Mouse (Mus musculus) midbrain, embryonic 11.5 days (tissue): ENCODE data around the gene Sec24b. TPM values are rescaled to one million over a fixed set of nuclear protein-coding genes. Genes with fewer than 3 reads are reported as not detected.

ENCODE experiments used
- ATAC-seq: fragments of 200-750 bp; cut with Nextera tagmentation; 2 replicates; pipeline ENCODE4 v1.8.0; 2017; ENCODE audit warnings: moderate TSS enrichment, moderate library complexity; ENCODE audit not compliant: low FRiP score
- DNase-seq: peaks from one replicate; pipeline ENCODE4 v3.0.0; 2015; ENCODE audit warnings: low spot score; ENCODE audit errors: missing footprints
- H3K27ac ChIP-seq: fragments of 300-500 bp; sonication (generic); 2 replicates; pipeline ENCODE4 v1.5.1; 2014; ENCODE audit warnings: low read depth, low read length
- H3K27me3 ChIP-seq: fragments of 300-500 bp; sonication (generic); 2 replicates; pipeline ENCODE4 v1.6.1; 2014; ENCODE audit warnings: mild to moderate bottlenecking, low read length, moderate library complexity, mixed read lengths; ENCODE audit not compliant: control insufficient read depth, insufficient read depth
- H3K36me3 ChIP-seq: fragments of 300-500 bp; sonication (generic); 2 replicates; pipeline ENCODE4 v1.6.1; 2014; ENCODE audit warnings: mild to moderate bottlenecking, low read length, moderate library complexity, mixed read lengths; ENCODE audit not compliant: control insufficient read depth, insufficient read depth
- H3K4me1 ChIP-seq: fragments of 300-500 bp; sonication (generic); 2 replicates; pipeline ENCODE4 v1.6.1; 2014; ENCODE audit warnings: low read length; ENCODE audit not compliant: control insufficient read depth, insufficient read depth
- H3K4me2 ChIP-seq: fragments of 300-500 bp; sonication (generic); 2 replicates; pipeline ENCODE4 v1.6.1; 2014; ENCODE audit warnings: mild to moderate bottlenecking, moderate library complexity
- H3K4me3 ChIP-seq: fragments of 300-500 bp; sonication (generic); 2 replicates; pipeline ENCODE4 v1.5.1; 2014; ENCODE audit warnings: low read depth, low read length
- H3K9ac ChIP-seq: fragments of 300-500 bp; sonication (generic); 2 replicates; pipeline ENCODE4 v1.6.1; 2014; ENCODE audit warnings: low read length
- H3K9me3 ChIP-seq: fragments of 300-500 bp; sonication (generic); 2 replicates; pipeline ENCODE4 v1.6.1; 2016; ENCODE audit warnings: low read length; ENCODE audit not compliant: control insufficient read depth
- WGBS: fragments of 180-500 bp; shearing (Covaris S2); extraction: QIAGEN DNeasy Blood & Tissue Kit; methylation state at CpG from one replicate; pipeline ENCODE4 v1.1.7; 2014; 5-methylcytosine and 5-hydroxymethylcytosine counted together
- polyA plus RNA-seq: library from polyadenylated mRNA; unstranded; fragments of >200 nt; fragmentation: Nextera tagmentation; extraction: Ambion mirVana; gene quantifications from 2 replicates; pipeline ENCODE4 v1.2.1, GENCODE M21; 2014

The Sec24b gene
- polyA plus RNA-seq, 1 experiment from 2014 or later = 27.0 TPM

DNA sequence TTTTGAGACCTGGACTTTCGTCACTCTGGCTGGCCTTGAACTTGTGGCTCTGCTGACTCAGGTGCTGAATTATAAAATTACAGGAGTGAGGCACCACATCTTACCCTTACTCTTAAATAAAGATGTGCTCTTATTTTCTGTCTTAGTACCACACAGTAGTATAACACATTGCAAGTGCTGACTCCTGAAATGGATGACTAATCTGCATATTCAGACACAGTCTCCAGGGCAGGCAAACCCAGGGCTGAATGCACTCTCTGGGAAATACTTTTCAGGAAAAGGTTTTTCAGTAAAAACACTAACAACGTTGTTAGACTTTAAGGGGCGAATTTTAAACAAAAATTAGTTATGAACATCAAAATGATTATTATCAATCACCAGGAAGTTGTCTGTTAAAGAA is 64.0 kb downstream of the Sec24b start:
- DNase-seq (no peak), ATAC-seq (no peak)
- Histone ChIP-seq H3K4me3 (no peak overlapping the region), H3K9me3 (no peaks in the 10 kb centered on the region), H3K4me2 (no peak overlapping the region), H3K9ac (no peak overlapping the region), H3K36me3 (peaks cover 12% of the 10 kb centered on the region; the same call in 1 of the 2 replicates), H3K4me1 (no peaks in the 10 kb centered on the region), H3K27ac (no peak overlapping the region), H3K27me3 (no peaks in the 10 kb centered on the region)
- 87% methylated on average over 3 of the region's 3 CpGs for WGBS

DNA sequence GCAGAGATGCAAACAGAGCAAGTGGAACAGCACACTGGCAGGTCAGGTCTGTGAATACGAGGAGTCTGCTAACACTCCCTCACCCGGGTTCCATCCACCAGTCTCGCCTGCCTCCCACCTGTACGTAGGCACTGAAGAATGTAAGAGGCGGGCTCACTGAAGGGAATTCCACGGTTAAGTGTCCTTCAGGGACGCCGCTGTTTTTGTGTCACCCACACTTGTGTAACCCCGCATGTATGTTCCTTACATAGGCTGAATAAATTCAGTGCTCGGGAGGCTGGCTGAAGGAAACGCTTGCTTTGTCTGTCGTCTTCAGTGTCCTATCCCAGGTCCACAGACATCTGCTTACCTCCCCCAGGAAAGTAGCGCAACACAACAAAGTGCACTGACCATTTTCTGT is 74.1 kb downstream of the Sec24b start:
- H3K4me1 ChIP-seq = no peaks in the 10 kb centered on the region
- no peak for ATAC-seq
- WGBS = 96% methylated on average over 13 of the region's 13 CpGs
- no peak for DNase-seq
- H3K27ac ChIP-seq = no peak overlapping the region
- H3K36me3 ChIP-seq = peaks cover 33% of the 10 kb centered on the region
- no peak overlapping the region for H3K4me2 ChIP-seq
- H3K9me3 ChIP-seq = no peaks in the 10 kb centered on the region
- no peaks in the 10 kb centered on the region for H3K27me3 ChIP-seq
- H3K4me3 ChIP-seq = no peak overlapping the region
- no peak overlapping the region for H3K9ac ChIP-seq

DNA sequence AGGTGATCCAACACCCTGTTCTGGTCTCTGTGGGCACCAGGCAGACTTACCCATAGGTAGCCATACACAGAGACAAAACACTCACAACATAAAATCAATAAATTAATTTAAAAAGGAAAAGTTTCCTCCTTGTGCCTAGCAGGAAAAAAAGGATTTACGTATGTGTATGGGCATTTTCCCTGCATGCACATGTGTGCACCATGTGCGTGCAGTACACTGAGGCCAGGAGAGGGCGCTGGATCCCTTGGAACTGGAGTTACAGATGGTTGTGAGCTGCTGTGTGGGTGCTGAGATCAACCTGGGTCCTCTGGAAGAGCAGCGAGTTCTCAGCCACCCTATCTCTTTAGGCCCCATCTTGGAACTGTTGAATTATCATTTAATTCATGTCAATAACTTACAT is 76.0 kb downstream of the Sec24b start:
- Histone ChIP-seq H3K9me3 (no peaks in the 10 kb centered on the region), H3K4me3 (no peak overlapping the region), H3K4me2 (no peak overlapping the region), H3K36me3 (peaks cover 33% of the 10 kb centered on the region), H3K9ac (no peak overlapping the region), H3K27ac (no peak overlapping the region), H3K27me3 (no peaks in the 10 kb centered on the region), H3K4me1 (no peaks in the 10 kb centered on the region)
- DNase-seq (no peak), ATAC-seq (no peak)
- 92% methylated on average over 4 of the region's 4 CpGs for WGBS

DNA sequence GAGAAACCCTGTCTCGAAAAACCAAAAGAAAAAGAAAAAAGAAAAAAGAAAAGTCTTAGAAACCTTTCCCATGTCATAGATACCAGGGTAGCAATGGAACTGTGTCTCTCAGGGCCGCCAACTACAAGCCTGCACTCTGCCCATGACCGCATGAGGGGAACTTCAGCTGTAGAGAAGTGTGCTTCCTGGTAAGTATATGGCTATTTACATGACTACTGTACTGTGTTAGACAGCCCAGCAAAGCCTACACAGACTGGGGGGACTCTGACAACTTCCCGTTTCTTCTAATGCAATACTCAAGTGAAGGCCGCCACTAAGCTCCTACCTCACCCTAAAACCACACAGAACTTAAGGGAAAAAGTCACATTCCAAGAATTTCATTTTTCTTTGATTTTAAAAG is 76.6 kb downstream of the Sec24b start:
- no peak overlapping the region for H3K27ac ChIP-seq
- H3K4me1 ChIP-seq = no peaks in the 10 kb centered on the region
- 97% methylated on average over 5 of the region's 5 CpGs for WGBS
- no peak overlapping the region for H3K4me2 ChIP-seq
- peaks cover 31% of the 10 kb centered on the region for H3K36me3 ChIP-seq
- no peak overlapping the region for H3K9ac ChIP-seq
- ATAC-seq = no peak
- H3K9me3 ChIP-seq = no peaks in the 10 kb centered on the region
- no peak overlapping the region for H3K4me3 ChIP-seq
- no peaks in the 10 kb centered on the region for H3K27me3 ChIP-seq
- DNase-seq = no peak

GRCm38 (mm10) chr3:129982271-129982670 is 79.1 kb downstream of the Sec24b start:
- no peak overlapping the region for H3K4me2 ChIP-seq
- ATAC-seq (no peak), DNase-seq (no peak)
- no peak overlapping the region for H3K4me3 ChIP-seq
- H3K9ac ChIP-seq = no peak overlapping the region
- no peaks in the 10 kb centered on the region for H3K27me3 ChIP-seq
- WGBS = 82% methylated on average over 5 of the region's 5 CpGs
- H3K36me3 ChIP-seq = peaks cover 18% of the 10 kb centered on the region
- no peak overlapping the region for H3K27ac ChIP-seq
- H3K4me1 ChIP-seq = no peaks in the 10 kb centered on the region
- no peaks in the 10 kb centered on the region for H3K9me3 ChIP-seq

DNA sequence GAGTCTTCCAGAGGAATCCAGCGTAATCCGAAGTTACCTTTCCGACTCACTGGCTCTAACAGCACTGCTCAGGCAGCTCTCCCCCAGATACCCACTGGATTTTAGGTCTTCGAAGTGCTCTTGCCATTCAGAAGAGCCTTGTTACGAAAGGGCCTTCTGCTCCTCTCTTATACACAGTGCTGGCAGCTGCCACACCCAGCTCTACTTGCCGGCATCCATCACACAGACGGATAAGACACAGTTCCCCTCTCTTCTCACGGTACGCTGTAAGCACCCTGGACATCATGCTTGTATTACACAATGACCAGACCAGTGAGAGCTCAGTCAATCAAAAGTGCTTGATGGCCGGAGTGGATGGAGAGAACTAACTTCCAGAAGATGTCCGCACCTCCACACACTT is 79.6 kb downstream of the Sec24b start:
- peaks cover 14% of the 10 kb centered on the region for H3K36me3 ChIP-seq
- WGBS = 89% methylated on average over 11 of the region's 11 CpGs

GRCm38 (mm10) chr3:129979510-129979909 is 81.8 kb downstream of the Sec24b start:
- Histone ChIP-seq H3K9ac (no peak overlapping the region), H3K4me2 (no peak overlapping the region), H3K27me3 (no peaks in the 10 kb centered on the region), H3K27ac (no peak overlapping the region), H3K36me3 (peaks cover 9% of the 10 kb centered on the region), H3K9me3 (no peaks in the 10 kb centered on the region), H3K4me1 (no peaks in the 10 kb centered on the region), H3K4me3 (no peak overlapping the region)
- peak; percentile 76 for DNase-seq
- no peak for ATAC-seq
- WGBS = 64% methylated on average over 6 of the region's 6 CpGs

More for the DNA sequence above, 79.6 kb downstream of the Sec24b start:
- ATAC-seq (no peak), DNase-seq (no peak)
- Histone ChIP-seq H3K4me2 (no peak overlapping the region), H3K4me1 (no peaks in the 10 kb centered on the region), H3K9ac (no peak overlapping the region), H3K27me3 (no peaks in the 10 kb centered on the region), H3K4me3 (no peak overlapping the region), H3K9me3 (no peaks in the 10 kb centered on the region), H3K27ac (no peak overlapping the region)

GRCm38 (mm10) chr3:129978716-129979115 is 82.6 kb downstream of the Sec24b start:
- 84% methylated on average over 9 of the region's 9 CpGs for WGBS
- H3K9me3 ChIP-seq = no peaks in the 10 kb centered on the region
- ATAC-seq = no peak

GRCm38 (mm10) chr3:129976317-129976716 is 85.0 kb downstream of the Sec24b start:
- no peak for DNase-seq
- H3K4me3 ChIP-seq = no peak overlapping the region
- H3K36me3 ChIP-seq = no peaks in the 10 kb centered on the region
- H3K27me3 ChIP-seq = no peaks in the 10 kb centered on the region
- H3K9ac ChIP-seq = no peak overlapping the region
- no peak overlapping the region for H3K4me2 ChIP-seq
- 88% methylated on average over 5 of the region's 5 CpGs for WGBS
- no peak overlapping the region for H3K27ac ChIP-seq
- no peaks in the 10 kb centered on the region for H3K9me3 ChIP-seq
- ATAC-seq = no peak
- H3K4me1 ChIP-seq = no peaks in the 10 kb centered on the region

More at GRCm38 (mm10) chr3:129978716-129979115, 82.6 kb downstream of the Sec24b start:
- Histone ChIP-seq H3K4me1 (no peaks in the 10 kb centered on the region), H3K36me3 (peaks cover 9% of the 10 kb centered on the region), H3K27me3 (no peaks in the 10 kb centered on the region), H3K4me2 (no peak overlapping the region), H3K9ac (no peak overlapping the region), H3K27ac (no peak overlapping the region), H3K4me3 (no peak overlapping the region)
- DNase-seq = peak; percentile 76
